Mouse (Mus musculus): ENCODE data around the gene Usp45.

- TF ChIP-seq GATA1 (IDR thresholded peaks at IDR 0.05; ENCODE audit: borderline replicate concordance, low read length), result no peak
- no peak for TF ChIP-seq FLI1 (IDR thresholded peaks at IDR 0.05; ENCODE audit: low read length)
Observed at GRCm38 (mm10) chr4:21801013-21801412, 34.1 kb downstream of the Usp45 start.
